Mouse (Mus musculus): ENCODE results near the gene BC028528. TPM values are rescaled to one million over a fixed set of nuclear protein-coding genes. Genes with fewer than 3 reads are reported as not detected.

Gene BC028528
- total and polyA plus RNA-seq, 3 experiments = 8.5 to 14.5 (median 9.0) TPM

GRCm38 (mm10) chr3:95932566-95932965 is 40.8 kb upstream of the BC028528 start:
- Histone ChIP-seq H3K79me2 (replicated peaks; ENCODE audit: control insufficient read depth, insufficient read depth, low read length) (no peaks in the 10 kb centered on the region), H3K27me3 (ENCODE audit: control insufficient read depth, insufficient read depth, low read length) (no peaks in the 10 kb centered on the region), H3K4me3 (no peak overlapping the region), H3K36me3 (ENCODE audit: control insufficient read depth, insufficient read depth, low read length) (no peaks in the 10 kb centered on the region), H3K4me1 (ENCODE audit: control insufficient read depth, insufficient read depth, low read length) (peaks cover 2% of the 10 kb centered on the region), H3K27ac (no peak overlapping the region), H3K9ac (ENCODE audit: low read depth, low read length) (no peak overlapping the region)
- no peak for DNase-seq
- TF ChIP-seq CTCF (IDR thresholded peaks at IDR 0.05) = no peak
- no peak for TF ChIP-seq POLR2A (IDR thresholded peaks at IDR 0.05; ENCODE audit: insufficient read depth, low read depth, low read length)
- no peak for TF ChIP-seq EP300 (IDR thresholded peaks at IDR 0.05; ENCODE audit: insufficient read depth, low read depth, low read length)
- 87% methylated on average over 7 of the region's 7 CpGs for WGBS
- intact Hi-C loops (cut with DNase I) = no loop called here

- DNase-seq = no peak
- no peaks in the 10 kb centered on the region for H3K79me2 ChIP-seq (replicated peaks; ENCODE audit: control insufficient read depth, insufficient read depth, low read length)
- intact Hi-C loops (cut with DNase I) = no loop called here
- no peaks in the 10 kb centered on the region for H3K36me3 ChIP-seq (ENCODE audit: control insufficient read depth, insufficient read depth, low read length)
- H3K9ac ChIP-seq (ENCODE audit: low read depth, low read length) = no peak overlapping the region
- no peak overlapping the region for H3K4me3 ChIP-seq
- TF ChIP-seq POLR2A (IDR thresholded peaks at IDR 0.05; ENCODE audit: insufficient read depth, low read depth, low read length) (no peak), CTCF (IDR thresholded peaks at IDR 0.05) (no peak), EP300 (IDR thresholded peaks at IDR 0.05; ENCODE audit: insufficient read depth, low read depth, low read length) (no peak)
- H3K4me1 ChIP-seq (ENCODE audit: control insufficient read depth, insufficient read depth, low read length) = peaks cover 2% of the 10 kb centered on the region
- 69% methylated on average over 1 of the region's 1 CpGs for WGBS
- no peaks in the 10 kb centered on the region for H3K27me3 ChIP-seq (ENCODE audit: control insufficient read depth, insufficient read depth, low read length)
- H3K27ac ChIP-seq = no peak overlapping the region
Measured at GRCm38 (mm10) chr3:95932157-95932556, 40.4 kb upstream of the BC028528 start.

GRCm38 (mm10) chr3:95931471-95931870 is 39.7 kb upstream of the BC028528 start:
- no peak for TF ChIP-seq CTCF (IDR thresholded peaks at IDR 0.05)
- no peak for TF ChIP-seq POLR2A (IDR thresholded peaks at IDR 0.05; ENCODE audit: insufficient read depth, low read depth, low read length)
- TF ChIP-seq EP300 (IDR thresholded peaks at IDR 0.05; ENCODE audit: insufficient read depth, low read depth, low read length) = no peak
- H3K79me2 ChIP-seq (replicated peaks; ENCODE audit: control insufficient read depth, insufficient read depth, low read length) = no peaks in the 10 kb centered on the region
- H3K9ac ChIP-seq (ENCODE audit: low read depth, low read length) = no peak overlapping the region
- H3K4me3 ChIP-seq = no peak overlapping the region
- no peaks in the 10 kb centered on the region for H3K36me3 ChIP-seq (ENCODE audit: control insufficient read depth, insufficient read depth, low read length)
- H3K4me1 ChIP-seq (ENCODE audit: control insufficient read depth, insufficient read depth, low read length) = peaks cover 2% of the 10 kb centered on the region
- WGBS = 84% methylated on average over 1 of the region's 1 CpGs
- no peak overlapping the region for H3K27ac ChIP-seq
- DNase-seq = no peak
- intact Hi-C loops (cut with DNase I) = loop anchor here (2.0 kb wide), 1 partner anchor 13 kb away; no protein-coding TSS in a partner anchor
- H3K27me3 ChIP-seq (ENCODE audit: control insufficient read depth, insufficient read depth, low read length) = no peaks in the 10 kb centered on the region

- H3K4me3 ChIP-seq = peak overlapping the region; percentile 97
- no peak for DNase-seq
- H3K4me1 ChIP-seq (ENCODE audit: control insufficient read depth, insufficient read depth, low read length) = peaks cover 2% of the 10 kb centered on the region
- TF ChIP-seq CTCF (IDR thresholded peaks at IDR 0.05) = no peak
- no peak for TF ChIP-seq POLR2A (IDR thresholded peaks at IDR 0.05; ENCODE audit: insufficient read depth, low read depth, low read length)
- TF ChIP-seq EP300 (IDR thresholded peaks at IDR 0.05; ENCODE audit: insufficient read depth, low read depth, low read length) = no peak
- peak overlapping the region; percentile 92 for H3K27ac ChIP-seq
- no peaks in the 10 kb centered on the region for H3K27me3 ChIP-seq (ENCODE audit: control insufficient read depth, insufficient read depth, low read length)
- peak overlapping the region; percentile 83 for H3K9ac ChIP-seq (ENCODE audit: low read depth, low read length)
- H3K36me3 ChIP-seq (ENCODE audit: control insufficient read depth, insufficient read depth, low read length) = no peaks in the 10 kb centered on the region
- 10% methylated on average over 5 of the region's 5 CpGs for WGBS
- intact Hi-C loops (cut with DNase I) = loop anchor here (2.0 kb wide), 1 partner anchor 14 kb away; no protein-coding TSS in a partner anchor
- H3K79me2 ChIP-seq (replicated peaks; ENCODE audit: control insufficient read depth, insufficient read depth, low read length) = no peaks in the 10 kb centered on the region
Measured at GRCm38 (mm10) chr3:95930471-95930789, 38.6 kb upstream of the BC028528 start.

GRCm38 (mm10) chr3:95929581-95930470 is 38.0 kb upstream of the BC028528 start:
- H3K4me3 ChIP-seq = peak overlapping the region; percentile 97
- no peaks in the 10 kb centered on the region for H3K27me3 ChIP-seq (ENCODE audit: control insufficient read depth, insufficient read depth, low read length)
- H3K4me1 ChIP-seq (ENCODE audit: control insufficient read depth, insufficient read depth, low read length) = peaks cover 2% of the 10 kb centered on the region
- DNase-seq = peak; percentile 69 to 71
- H3K9ac ChIP-seq (ENCODE audit: low read depth, low read length) = peak overlapping the region; percentile 83
- WGBS = under 1% methylated on average over 103 of the region's 105 CpGs
- TF ChIP-seq CTCF (IDR thresholded peaks at IDR 0.05) (peak; percentile 29), POLR2A (IDR thresholded peaks at IDR 0.05; ENCODE audit: insufficient read depth, low read depth, low read length) (no peak)
- H3K27ac ChIP-seq = peak overlapping the region; percentile 92
- H3K79me2 ChIP-seq (replicated peaks; ENCODE audit: control insufficient read depth, insufficient read depth, low read length) = no peaks in the 10 kb centered on the region
- no peaks in the 10 kb centered on the region for H3K36me3 ChIP-seq (ENCODE audit: control insufficient read depth, insufficient read depth, low read length)
- intact Hi-C loops (cut with DNase I) = loop anchor here (2.0 kb wide), 1 partner anchor 15 kb away; no protein-coding TSS in a partner anchor
